Mouse (Mus musculus) activated CD4-positive, CD25-positive, alpha-beta regulatory T cell, adult 4 months (primary cell): ENCODE results near the gene Nuak1. TPM values are rescaled to one million over a fixed set of nuclear protein-coding genes. Genes with fewer than 3 reads are reported as not detected.

Experiments
- ATAC-seq: one replicate; pipeline ENCODE4 v1.8.0; 2017
- polyA plus RNA-seq, 2 experiments: library from polyadenylated mRNA; unstranded; fragments of 100-300 nt; shearing (Covaris generic); gene quantifications; one replicate each; pipeline ENCODE4 v1.2.1; 2017

Nuak1 gene
- polyA plus RNA-seq, 2 experiments from 2014 or later, result not detected

DNA sequence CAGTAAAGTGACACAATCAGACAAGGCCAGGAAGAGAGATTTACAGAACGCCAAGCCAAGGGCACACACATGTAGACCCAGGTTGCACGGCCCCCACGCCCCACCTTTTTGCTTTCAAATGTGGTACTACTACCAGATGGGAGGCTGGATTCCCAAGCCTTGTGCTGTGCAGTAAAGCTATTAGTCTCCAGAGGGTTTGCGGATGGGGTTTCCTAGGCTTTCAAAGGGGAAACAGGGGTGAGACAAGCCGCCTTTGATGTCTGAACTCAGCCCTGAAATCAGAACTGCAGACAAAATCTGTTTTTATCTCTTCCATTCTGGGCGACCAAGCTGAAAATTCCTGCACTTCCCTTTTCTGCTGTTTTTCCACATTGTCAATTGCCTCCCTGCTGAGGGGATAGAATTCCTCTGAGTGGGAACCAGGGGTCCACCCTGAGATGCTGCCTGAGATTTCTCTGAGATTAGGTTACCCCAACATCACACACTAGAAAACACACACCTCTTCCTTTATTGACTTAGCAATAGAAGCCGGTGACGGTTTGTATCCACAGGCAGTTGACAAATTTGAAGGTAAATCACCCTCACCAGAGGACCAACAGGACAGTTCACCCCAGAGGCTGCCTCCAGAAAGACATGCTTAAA lies 35.1 kb downstream of the Nuak1 start:
- no peak for ATAC-seq

DNA sequence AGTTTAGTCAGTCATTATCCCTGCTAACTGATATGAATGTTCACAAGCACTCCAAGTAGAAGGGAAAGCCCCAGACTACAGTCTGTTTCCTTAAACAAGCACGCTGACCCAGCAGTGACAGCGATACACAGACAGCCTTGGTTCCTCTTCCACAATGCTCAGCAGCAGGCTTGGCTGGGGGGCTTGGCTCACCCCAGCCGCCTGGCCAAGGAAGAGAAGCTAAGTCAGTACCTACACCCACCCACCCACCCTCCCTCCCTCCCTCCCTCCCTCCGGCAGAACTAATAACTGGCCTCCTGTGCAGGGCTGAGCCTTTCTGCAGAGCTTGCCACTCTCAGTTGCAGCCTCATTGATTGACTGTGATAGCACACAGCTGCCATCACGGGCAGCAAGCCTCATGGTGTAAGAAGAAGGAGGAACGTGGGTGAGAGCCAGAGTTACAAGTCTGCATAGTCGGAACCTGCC lies 38.5 kb downstream of the Nuak1 start:
- ATAC-seq, result peak; percentile 40

DNA sequence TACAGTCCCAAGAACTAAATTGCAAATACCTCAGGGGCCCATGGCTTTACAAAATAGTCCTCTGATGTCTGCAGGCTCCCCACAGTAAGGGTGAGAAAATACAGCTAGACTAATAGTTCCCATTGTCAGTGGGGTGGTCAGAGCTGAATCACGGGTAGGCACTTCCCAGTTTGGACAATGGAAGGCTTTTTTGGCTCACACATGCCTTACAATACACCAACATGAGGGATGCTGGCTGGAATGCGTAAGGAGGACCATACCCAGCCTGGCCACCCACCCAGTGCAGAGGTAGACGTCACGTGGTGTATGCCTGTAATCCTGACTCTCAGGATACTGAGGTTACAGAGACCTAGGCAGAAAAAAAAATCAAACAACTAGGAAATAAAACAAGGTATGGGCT lies 39.2 kb downstream of the Nuak1 start:
- ATAC-seq, result no peak

DNA sequence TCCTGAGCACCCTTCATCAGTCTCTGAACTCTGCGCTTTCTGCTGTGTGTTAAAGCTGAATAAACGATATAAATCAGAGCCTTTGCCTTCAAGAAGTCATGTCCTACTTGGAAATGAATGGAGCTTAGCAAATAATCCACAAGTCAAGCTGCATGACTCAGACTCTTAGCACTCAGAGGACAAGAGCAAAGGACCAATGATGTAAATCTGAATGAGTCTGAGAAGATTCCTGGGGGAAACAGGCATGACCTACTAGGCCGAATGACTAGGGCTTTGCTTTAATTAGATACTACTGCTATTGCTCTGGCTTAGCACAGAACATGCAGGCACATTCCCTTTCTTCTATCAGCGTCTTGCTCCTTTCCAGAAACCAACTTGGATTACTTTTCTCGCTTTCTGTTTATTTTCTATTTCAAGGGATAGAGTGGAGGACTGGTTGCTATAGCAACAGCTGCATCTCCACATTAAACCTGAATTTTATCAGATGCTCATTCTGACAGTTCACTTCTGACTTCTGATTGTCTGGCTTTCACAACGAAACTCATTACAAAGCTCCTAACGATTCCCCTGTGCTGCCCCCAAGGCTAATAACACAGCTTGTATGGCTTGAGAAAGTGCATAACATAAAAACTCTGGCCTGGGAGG lies 40.2 kb downstream of the Nuak1 start:
- ATAC-seq, result no peak

DNA sequence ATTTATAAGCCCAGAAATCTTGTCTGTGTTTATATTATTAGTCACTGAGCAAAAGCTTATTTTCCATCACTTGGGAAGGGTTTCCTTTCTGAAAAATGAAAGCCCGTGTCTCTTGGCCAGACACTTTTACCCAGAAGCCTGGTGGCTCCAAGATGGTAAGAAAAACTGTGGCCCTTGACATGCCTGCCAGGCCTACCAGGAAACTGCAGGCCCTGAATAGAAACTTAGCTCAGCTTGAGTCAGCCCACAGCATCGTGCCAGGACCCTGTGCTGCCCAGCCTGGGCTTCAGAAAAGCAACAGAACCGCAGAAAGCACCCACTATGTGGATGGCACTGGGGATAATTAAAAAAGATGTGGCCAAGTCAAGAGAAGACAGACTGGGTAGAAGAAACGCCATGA lies 43.1 kb downstream of the Nuak1 start:
- no peak for ATAC-seq

DNA sequence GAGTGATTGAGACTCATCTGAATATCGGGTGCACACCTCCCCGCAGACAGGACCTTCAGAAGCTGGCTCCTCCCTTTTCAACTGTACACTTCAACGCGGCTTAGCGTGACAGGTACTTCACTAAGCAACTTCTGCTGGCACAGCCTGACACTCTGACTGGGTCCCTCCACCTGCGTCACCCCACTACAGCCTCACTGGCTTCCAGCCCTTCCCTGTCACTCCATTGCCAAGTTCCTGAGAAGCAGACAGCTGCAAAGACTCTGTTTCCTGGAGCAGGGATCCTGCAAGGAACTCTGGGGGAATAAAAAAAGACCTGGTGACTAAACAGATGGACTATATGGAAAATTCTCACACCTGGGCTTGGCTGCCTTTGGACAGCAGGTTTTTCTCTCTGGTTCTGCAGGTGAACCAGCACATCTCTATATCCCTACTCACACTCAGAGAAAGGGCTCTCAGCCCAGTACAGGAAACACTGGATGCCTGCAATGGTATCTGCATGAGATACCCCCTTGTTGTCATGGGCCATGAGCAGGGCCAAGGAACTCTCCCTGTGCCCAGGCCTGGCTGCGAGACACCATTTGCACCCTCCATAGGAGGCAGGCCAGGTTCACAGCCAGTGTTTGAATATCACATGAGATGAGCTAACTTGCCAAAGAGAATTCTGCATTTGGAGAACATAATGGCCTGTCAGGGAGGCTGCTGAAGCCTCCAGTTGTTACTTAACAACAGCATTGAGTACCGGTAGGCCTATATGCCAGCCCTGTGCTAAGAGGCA lies 44.3 kb downstream of the Nuak1 start:
- ATAC-seq, result no peak

DNA sequence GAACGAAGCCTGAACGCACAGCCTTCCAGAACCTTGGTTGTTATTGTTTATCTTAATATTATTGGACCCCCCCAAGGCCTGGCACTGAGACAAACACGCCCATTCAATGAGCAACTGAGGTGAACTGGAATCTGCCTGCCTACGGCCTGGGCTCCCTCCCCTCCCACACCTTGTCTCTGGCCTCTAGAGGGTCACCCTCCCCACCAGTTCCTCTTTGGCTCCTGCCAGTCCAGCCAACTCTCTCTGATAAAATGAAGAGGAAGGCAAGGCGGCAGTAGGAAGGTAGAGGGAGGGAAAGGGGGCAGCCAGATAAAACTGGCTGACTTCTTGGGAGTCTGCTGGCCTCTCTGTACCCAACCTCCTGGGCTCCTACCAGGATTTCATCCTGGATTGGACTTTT lies 45.1 kb downstream of the Nuak1 start:
- ATAC-seq, result no peak

DNA sequence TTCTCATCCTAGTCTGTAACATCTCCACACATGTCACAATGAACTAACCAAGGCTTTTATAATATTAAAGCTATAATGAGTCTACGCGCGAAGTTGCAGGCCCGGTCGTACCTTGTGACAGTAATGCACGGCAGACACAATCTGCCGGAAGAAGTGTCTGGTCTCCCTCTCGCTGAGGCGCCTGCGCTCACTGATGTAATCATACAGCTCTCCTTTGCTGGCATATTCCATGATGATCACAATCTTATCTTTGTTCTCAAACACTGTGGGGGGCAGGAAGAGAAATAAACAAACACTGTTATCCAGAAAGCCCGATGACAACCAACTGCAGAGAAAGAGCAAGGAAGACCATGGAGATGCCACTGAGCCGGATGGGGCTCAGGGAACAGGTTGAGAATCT lies 46.5 kb downstream of the Nuak1 start:
- no peak for ATAC-seq

DNA sequence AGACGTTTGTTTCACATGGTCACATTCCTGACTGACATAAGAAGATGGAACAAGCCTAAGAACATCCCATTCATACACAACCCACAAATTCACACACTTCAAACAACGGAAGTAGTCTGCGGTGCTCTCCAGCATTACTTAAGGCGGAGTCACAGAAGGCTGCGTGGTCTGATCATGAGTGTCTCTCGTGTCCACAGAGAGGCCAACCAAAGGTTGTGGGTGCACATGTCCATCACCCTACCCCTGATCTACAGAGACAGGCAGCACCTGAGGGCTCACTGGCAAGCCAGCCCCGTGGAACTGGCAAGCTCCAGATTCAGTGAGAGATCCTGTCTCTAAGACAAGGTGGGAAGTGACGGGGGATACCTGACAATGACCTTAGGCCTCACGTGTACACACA lies 47.0 kb downstream of the Nuak1 start:
- ATAC-seq, result no peak

DNA sequence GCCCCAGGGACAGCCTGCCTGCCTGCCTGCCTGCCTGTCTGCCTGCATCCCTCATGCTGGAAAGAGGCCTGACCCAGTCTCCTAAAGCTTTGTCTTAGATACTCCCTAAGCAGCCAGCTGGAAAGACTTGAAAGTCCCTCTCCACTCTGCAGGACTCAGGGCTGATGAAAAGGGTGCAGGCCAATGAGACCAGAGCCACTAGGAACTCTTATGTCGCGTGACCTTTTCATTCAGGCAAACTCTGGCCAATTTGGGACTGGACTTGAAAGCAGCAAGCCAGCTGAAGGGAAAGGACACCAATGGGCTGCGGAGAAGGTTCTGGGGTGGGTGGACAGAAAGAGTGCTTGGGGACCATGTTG lies 47.7 kb downstream of the Nuak1 start:
- no peak for ATAC-seq

DNA sequence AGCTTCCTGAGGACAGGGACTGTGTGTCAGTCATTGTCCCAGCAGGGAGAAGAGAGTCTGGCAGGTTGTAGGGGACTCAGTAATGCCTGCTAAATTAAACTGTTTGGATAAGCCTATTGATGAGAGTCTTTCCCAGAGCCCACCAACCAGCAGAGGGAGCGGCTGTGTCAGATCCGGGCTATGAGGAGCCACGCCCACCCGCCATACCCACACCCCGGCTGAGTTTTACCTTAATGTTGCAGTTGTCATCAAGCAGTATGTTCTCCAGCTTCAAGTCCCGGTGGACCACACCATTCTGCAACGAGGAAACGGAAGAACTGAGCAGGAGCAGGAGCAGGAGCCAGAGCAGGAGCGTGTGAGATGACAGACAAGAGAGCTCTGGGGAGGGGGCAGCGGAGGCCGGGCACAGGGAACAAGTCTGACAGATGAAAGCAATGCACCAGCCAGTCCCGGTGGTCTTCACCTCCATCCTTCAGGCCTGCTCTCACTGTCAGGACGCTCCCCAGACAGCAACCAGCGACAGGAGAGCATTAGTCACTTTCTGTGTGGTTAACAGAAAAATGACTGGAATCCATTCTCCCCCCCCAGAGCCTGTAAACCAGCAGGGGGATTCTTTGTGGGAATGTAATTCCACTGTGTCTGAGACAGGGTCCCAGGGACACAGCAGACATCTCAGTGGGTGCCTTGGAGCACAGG lies 48.2 kb downstream of the Nuak1 start:
- ATAC-seq, result no peak

DNA sequence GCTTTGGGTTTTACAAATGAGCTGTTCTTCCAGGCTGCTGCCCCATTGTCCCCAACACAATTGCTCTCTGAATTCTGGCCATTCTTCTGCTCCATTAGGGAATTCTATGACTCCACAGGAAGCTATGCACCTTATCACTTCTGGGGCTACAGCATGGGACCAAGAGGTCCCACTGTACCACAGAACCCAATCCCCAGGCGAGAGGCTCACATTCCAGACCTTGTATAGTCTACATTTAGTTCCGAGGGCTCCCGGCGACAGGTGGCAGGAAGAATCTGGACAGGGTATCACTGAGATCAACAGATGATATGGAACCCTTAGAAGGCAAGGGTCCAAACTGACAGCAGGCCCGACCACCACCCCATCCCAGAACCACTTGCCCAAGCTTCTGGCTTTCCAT lies 50.7 kb downstream of the Nuak1 start:
- ATAC-seq, result no peak

DNA sequence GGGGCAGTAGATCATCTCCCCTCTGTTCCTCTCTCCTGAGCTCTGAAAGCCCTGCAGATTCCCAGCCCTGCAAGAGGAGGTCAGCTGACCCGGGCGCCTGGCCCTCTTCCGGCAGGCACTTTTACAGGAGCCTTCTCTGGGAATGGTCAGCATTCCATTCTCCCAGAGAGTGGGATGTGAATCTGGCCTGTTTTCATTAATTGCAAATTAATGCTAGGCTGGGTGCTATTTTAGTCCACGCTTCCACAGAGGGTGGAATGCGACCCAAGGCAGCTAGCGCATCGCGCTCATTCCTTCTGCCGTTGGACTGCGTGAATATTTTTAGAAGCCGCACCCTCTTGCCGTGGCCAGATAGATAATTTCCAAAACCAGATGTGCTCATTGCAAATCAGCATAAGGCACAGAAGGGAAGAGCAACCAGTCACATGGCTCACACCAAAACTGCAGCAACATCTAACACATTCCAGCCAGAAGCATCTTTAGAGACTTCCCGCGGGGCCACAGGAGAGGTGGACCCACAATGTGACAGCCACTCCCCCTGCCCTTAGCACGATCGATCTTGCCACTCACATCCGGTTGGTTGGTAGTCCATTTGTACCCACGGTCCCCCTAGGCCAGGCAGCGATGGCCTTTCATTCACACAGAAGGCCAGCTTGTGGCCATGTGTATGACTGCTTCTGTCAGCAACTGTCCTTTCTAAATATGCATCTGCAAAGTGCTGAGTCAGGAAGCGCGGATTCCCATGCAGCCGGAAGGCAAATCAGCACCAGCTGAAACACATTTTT lies 51.8 kb downstream of the Nuak1 start:
- ATAC-seq, result no peak

DNA sequence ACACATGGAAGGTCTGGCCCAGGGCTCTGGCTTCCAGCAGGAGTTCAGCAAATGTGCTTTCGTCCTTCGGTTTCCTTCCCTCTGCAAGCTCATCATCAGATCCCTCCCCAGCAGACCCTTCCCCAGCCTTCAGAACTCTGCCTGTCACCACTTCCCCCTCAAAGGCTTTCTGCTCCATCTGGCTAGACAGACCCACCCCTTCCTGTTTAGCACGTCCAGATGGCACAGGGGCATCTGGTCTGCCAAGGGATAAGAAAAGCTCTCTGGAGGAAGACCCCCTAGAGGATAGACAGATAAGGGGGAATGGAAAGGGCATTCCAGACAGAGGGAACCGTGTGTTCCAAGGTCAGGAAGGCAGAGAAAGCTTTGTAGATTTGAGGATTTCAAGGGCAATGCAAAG lies 53.1 kb downstream of the Nuak1 start:
- no peak for ATAC-seq

DNA sequence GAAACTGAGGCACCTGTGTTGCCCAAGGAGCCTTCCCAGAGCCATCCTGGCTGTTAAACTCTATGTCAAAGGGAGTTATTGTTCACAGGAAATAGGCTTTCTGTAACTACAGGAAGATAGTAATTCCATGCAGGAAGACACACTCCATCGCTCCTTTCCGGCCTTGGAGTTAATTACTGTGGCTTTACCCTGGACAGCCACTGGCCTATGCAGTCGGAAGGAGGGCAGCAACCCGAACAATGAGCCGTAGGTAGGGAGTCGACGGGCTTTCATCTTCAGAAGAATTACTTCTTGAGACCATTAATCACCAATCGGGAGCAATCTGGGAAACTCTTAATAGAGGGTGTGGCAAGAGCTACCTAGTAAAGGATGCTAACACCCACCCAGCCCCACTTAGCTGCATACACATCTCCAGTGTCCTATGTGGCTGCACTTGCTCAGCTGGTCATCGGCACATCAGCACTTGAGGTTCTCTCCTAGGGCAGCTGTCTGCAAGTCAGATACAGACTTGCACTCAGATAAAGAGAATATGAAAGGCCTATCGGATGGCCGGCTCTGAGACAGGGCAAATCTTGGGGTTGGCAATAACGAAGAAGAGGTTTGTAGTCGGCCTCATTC lies 53.7 kb downstream of the Nuak1 start:
- no peak for ATAC-seq

DNA sequence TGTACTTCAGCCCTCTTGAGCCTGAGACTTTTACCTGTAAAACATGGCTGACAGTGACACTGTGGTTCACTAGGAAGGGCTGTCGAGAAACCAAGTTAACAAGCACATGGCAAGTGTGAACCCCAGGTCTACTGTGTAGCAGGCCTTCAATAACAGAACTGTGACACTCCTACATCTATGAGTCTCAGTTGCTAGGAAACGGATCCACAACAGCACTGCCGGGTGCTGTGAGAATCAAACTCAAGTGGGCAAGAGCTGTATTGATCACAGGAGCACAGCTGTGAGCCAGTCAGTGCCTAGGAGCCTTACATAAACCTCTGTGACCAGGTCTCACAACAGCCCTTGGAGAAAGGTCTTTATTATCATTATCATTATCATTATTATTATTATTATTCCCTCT lies 54.2 kb downstream of the Nuak1 start:
- no peak for ATAC-seq

DNA sequence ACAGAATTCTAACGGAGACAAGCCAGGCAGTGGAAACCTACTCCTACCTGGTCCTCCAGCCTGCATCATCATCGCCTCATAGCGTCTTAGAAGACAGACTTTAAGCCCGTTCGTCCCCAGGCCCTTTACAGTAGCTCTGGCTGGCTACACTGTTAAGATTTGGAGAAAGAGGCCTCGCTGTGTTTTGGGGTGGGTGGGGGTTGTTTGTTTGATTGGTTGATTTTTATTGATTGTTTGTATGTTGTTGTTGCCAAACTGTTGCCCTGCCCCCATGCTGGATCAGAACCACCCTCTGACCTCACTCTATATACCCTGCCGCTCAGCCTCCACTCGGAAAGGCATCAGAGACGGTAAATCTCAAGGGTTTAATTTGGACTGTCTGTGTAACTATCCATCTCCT lies 55.6 kb downstream of the Nuak1 start:
- no peak for ATAC-seq

DNA sequence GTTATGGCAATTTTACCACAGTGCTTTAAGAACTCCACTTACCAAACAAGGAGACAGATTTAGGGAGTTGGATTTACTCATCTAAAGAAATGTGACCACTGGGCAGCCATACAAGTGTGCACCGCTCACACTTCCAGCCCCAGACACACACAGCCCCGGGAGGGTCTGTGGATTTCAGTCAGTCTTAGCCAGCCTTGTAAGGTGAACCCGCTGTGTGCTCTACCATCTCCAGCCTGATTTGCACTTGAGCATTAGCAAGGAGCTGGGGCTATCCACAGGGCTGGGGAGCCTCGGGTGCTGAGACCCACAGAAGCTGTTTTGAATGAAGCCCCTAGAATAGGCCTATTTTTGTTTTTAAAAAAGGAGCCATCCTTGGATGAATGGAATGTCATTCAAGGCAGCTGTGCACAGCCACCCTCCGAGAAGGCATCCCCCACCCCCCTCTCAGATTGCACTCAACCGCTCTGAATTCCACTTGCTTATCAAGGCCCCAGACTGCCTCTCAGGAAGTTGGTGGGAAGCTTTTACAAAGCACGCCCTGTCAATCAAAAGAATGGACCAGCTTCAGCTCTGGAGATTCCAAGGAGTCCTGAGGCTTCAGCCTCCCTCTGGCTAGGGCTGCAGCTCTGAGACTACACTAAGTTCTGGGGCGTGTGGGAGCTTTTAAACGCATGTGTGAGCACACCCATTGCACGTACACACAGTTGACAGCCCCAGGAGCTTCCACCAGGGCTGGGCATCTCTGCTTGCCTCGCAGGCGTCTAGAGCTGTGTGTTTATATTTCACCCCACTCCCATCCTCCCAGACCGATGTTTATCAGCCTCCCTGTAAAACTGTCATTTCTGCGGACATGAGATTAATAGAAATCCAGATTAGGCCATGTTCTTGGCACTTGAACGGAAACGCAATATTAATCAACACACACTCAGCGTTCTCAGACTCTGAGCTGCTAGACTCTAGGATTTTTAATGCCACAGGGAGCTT lies 57.2 kb downstream of the Nuak1 start:
- no peak for ATAC-seq

DNA sequence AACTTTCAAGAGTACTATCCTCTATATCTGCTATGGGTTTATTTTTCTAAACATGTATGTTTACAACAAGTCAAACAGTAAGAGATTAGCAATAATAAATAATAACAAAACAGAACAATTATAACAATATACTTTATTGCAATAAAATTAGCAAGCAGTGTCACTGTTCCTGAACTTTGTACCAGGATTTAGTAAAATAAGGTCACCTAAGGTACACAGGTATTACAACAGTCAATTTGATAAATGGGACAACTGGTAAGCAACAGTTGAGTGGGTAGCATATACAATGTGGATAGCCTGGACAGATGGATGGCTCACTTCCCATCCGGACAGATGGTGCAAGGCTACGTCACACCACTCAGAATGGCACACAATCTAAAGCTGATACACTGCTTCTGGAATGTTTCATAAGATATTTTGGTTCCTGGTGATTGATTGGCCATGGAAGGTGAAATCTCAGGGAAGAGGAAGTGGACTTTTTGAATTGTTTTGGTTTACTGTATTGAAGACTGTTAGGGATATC lies 59.1 kb downstream of the Nuak1 start:
- ATAC-seq, result no peak

DNA sequence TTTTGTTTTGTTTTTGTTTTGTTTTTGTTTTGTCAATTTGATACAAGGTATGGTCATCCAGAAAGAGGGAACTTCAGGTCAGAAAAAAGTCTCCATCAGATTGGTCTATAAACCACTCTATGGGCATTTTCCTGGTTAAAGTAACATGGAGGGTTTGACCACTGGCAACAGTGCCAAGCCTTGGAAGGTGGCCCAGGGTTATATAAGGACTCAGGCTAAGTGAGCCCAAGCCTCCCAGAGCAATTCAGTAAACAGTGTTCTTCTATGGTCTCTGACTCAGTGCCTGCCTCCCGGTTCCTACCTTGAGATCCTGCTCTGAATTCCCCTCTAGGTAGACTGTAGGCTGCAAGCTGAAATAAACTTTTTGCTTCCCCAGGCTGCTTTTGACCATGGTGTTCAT lies 61.0 kb downstream of the Nuak1 start:
- no peak for ATAC-seq

DNA sequence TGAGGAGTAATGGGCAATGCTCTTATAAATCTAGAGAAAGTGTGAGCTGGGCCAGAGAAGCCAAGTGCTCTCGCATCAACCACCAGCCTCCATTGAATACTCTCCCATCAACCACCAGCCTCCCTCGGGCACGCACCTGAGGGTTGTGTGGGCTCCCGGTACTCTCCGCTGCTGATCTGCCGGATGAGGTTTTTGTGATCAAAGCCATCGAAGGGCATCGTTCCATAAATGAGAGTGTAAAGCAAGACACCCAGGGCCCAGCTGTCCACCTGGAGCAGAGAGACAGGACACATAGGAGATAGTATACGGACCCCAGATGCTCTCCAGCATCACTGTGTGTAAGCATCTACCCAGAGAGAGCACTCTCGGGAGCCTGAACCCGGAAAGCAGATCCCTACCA lies 62.4 kb downstream of the Nuak1 start:
- ATAC-seq, result no peak
